Mouse (Mus musculus) hindbrain, embryonic 13.5 days (tissue): ENCODE measurements at regions not wholly inside any gene's neighbourhood (a gene's known extent, or its start where the extent isn't known, plus 50 kb on each side); places are given as distances from the start of the nearest gene placed in this dataset.
"Not testable (repeated sequence)": the region's sequence is repeated elsewhere in the genome, so short reads cannot be mapped to it uniquely, and the experiment has no call there.

ENCODE experiments used
- ATAC-seq: fragments of 200-750 bp; cut with Nextera tagmentation; 2 replicates; pipeline ENCODE4 v1.8.0; 2017; ENCODE audit warnings: moderate TSS enrichment; ENCODE audit not compliant: low FRiP score
- H3K27ac ChIP-seq: fragments of 300-500 bp; sonication (generic); 2 replicates; pipeline ENCODE4 v1.5.1; 2015; ENCODE audit warnings: inconsistent platforms, mild to moderate bottlenecking, moderate library complexity
- H3K27me3 ChIP-seq: fragments of 300-500 bp; sonication (generic); 2 replicates; pipeline ENCODE4 v1.6.1; 2015; ENCODE audit warnings: mild to moderate bottlenecking, inconsistent platforms
- H3K36me3 ChIP-seq: fragments of 300-500 bp; sonication (generic); 2 replicates; pipeline ENCODE4 v1.6.1; 2015; ENCODE audit warnings: mild to moderate bottlenecking, inconsistent platforms
- H3K4me1 ChIP-seq: fragments of 300-500 bp; sonication (generic); replicated peaks from 2 replicates; pipeline ENCODE4 v1.6.1; 2015; ENCODE audit warnings: inconsistent platforms
- H3K4me2 ChIP-seq: fragments of 300-500 bp; sonication (generic); 2 replicates; pipeline ENCODE4 v1.6.1; 2015; ENCODE audit warnings: inconsistent platforms, mild to moderate bottlenecking, moderate library complexity
- H3K4me3 ChIP-seq: fragments of 300-500 bp; sonication (generic); 2 replicates; pipeline ENCODE4 v1.5.1; 2015; ENCODE audit warnings: mild to moderate bottlenecking, inconsistent platforms
- H3K9ac ChIP-seq: fragments of 300-500 bp; sonication (generic); 2 replicates; pipeline ENCODE4 v1.6.1; 2015; ENCODE audit warnings: mild to moderate bottlenecking, inconsistent platforms
- H3K9me3 ChIP-seq: fragments of 300-500 bp; sonication (generic); 2 replicates; pipeline ENCODE4 v1.6.1; 2016; ENCODE audit warnings: inconsistent platforms
- WGBS: fragments of 180-500 bp; shearing (Covaris S2); methylation state at CpG from one replicate; pipeline ENCODE4 v1.1.7; 2015; 5-methylcytosine and 5-hydroxymethylcytosine counted together

DNA sequence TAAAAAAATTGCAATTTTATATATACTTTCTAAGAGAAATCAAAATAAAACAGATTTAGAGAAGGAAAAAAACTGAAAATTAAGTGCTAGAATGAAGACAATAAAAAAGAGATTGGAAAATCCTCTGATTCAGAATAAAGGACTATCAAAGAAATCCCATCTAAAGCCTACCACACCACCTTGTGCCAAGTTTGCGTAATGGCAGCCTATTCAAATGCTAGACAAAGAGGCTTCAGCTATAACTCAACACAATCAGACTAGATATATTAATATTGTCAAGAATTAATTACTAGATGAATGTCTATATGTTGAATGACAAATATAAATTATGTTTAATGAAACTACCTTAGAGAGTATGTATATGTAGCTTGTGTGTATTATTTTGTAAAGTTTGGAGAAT is 221.9 kb upstream of the Ascc3 start:
- 0 out of 2 replicates have a peak, but pooled peaks have one; percentile 61 for ATAC-seq
- WGBS, result 57% methylated on average over 1 of the region's 1 CpGs
- Histone ChIP-seq H3K4me3 (no peak overlapping the region), H3K4me1 (no peaks in the 10 kb centered on the region), H3K9me3 (no peaks in the 10 kb centered on the region), H3K36me3 (no peaks in the 10 kb centered on the region), H3K9ac (no peak overlapping the region), H3K4me2 (no peak overlapping the region), H3K27ac (no peak overlapping the region), H3K27me3 (no peaks in the 10 kb centered on the region)

DNA sequence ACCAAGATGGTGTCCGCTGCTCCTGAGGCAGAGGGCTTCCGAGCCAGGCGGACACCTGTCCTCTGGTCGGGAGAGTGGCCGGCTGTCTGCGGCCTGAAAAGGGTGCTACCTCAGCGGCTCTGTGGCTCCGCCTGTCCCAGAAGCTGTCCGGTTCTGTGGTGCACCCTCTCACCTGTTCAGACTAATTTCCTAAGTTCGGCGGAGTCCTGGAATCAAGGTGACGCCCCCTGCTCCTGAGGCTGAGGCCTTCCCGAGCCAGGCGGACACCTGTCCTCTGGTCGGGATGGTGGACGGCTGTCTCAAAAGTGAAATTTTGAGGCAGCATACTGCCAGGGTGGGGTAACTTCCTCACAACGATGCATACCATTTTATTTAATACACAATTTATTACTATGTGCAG is 199.9 kb upstream of the Ascc3 start:
- not testable (repeated sequence) for H3K27ac ChIP-seq, H3K9ac ChIP-seq, H3K9me3 ChIP-seq, H3K4me1 ChIP-seq, ATAC-seq, H3K4me2 ChIP-seq, H3K27me3 ChIP-seq, H3K4me3 ChIP-seq, H3K36me3 ChIP-seq
- 95% methylated on average over 17 of the region's 17 CpGs for WGBS
